Mouse (Mus musculus): ENCODE measurements around the gene Ppp1r14c.
"Not testable (repeated sequence)": the region's sequence is repeated elsewhere in the genome, so short reads cannot be mapped to it uniquely, and the experiment has no call there.

GRCm38 (mm10) chr10:3446748-3447147, 80.9 kb downstream of the Ppp1r14c start:
- TF ChIP-seq POLR2A (IDR thresholded peaks at IDR 0.05; ENCODE audit: borderline replicate concordance, insufficient read depth, low read length); CTCF (IDR thresholded peaks at IDR 0.05; ENCODE audit: borderline replicate concordance, insufficient read depth, low read depth, low read length): not testable (repeated sequence)
